Mouse (Mus musculus) neural tube, embryonic 11.5 days (tissue): ENCODE measurements around the gene Gsk3b. TPM values are rescaled to one million over a fixed set of nuclear protein-coding genes. Genes with fewer than 3 reads are reported as not detected.
"Not testable (repeated sequence)": the region's sequence is repeated elsewhere in the genome, so short reads cannot be mapped to it uniquely, and the experiment has no call there.

Source experiments
- ATAC-seq: fragments of 200-750 bp; cut with Nextera tagmentation; 2 replicates; pipeline ENCODE4 v1.8.0; 2017; ENCODE audit warnings: moderate number of reproducible peaks, mild to moderate bottlenecking, moderate TSS enrichment, moderate library complexity; ENCODE audit not compliant: insufficient read depth, low FRiP score, low TSS enrichment
- DNase-seq: peaks from one replicate; pipeline ENCODE4 v3.0.0-alpha.2; 2015; ENCODE audit warnings: low spot score
- H3K27ac ChIP-seq: fragments of 300-500 bp; sonication (generic); 2 replicates; pipeline ENCODE4 v1.5.1; 2014; ENCODE audit warnings: low read depth, mild to moderate bottlenecking, low read length
- H3K27me3 ChIP-seq: fragments of 300-500 bp; sonication (generic); 2 replicates; pipeline ENCODE4 v1.6.1; 2014; ENCODE audit warnings: mild to moderate bottlenecking, low read length, mixed read lengths; ENCODE audit not compliant: control insufficient read depth, insufficient read depth
- H3K36me3 ChIP-seq: fragments of 300-500 bp; sonication (generic); 2 replicates; pipeline ENCODE4 v1.6.1; 2014; ENCODE audit warnings: mild to moderate bottlenecking, low read length, moderate library complexity, mixed read lengths; ENCODE audit not compliant: control insufficient read depth, insufficient read depth
- H3K4me1 ChIP-seq: fragments of 300-500 bp; sonication (generic); 2 replicates; pipeline ENCODE4 v1.6.1; 2014; ENCODE audit warnings: low read length, mixed read lengths; ENCODE audit not compliant: control insufficient read depth, insufficient read depth
- H3K4me2 ChIP-seq: fragments of 300-500 bp; sonication (generic); 2 replicates; pipeline ENCODE4 v1.6.1; 2014; ENCODE audit warnings: low read depth, mild to moderate bottlenecking, moderate library complexity
- H3K4me3 ChIP-seq: fragments of 300-500 bp; sonication (generic); 2 replicates; pipeline ENCODE4 v1.5.1; 2014; ENCODE audit warnings: low read depth, low read length
- H3K9ac ChIP-seq: fragments of 300-500 bp; sonication (generic); 2 replicates; pipeline ENCODE4 v1.6.1; 2014; ENCODE audit warnings: mild to moderate bottlenecking, low read length
- H3K9me3 ChIP-seq: fragments of 300-500 bp; sonication (generic); 2 replicates; pipeline ENCODE4 v1.6.1; 2016; ENCODE audit warnings: low read length; ENCODE audit not compliant: control insufficient read depth
- WGBS: fragments of 180-500 bp; shearing (Covaris S2); extraction: QIAGEN DNeasy Blood & Tissue Kit; methylation state at CpG from one replicate; pipeline ENCODE4 v1.1.7; 2014; 5-methylcytosine and 5-hydroxymethylcytosine counted together
- polyA plus RNA-seq: library from polyadenylated mRNA; unstranded; fragments of >200 nt; fragmentation: Nextera tagmentation; extraction: Ambion mirVana; gene quantifications from 2 replicates; pipeline ENCODE4 v1.2.1, GENCODE M21; 2014

Gsk3b gene
- polyA plus RNA-seq, result 119 TPM in 2 replicates

DNA sequence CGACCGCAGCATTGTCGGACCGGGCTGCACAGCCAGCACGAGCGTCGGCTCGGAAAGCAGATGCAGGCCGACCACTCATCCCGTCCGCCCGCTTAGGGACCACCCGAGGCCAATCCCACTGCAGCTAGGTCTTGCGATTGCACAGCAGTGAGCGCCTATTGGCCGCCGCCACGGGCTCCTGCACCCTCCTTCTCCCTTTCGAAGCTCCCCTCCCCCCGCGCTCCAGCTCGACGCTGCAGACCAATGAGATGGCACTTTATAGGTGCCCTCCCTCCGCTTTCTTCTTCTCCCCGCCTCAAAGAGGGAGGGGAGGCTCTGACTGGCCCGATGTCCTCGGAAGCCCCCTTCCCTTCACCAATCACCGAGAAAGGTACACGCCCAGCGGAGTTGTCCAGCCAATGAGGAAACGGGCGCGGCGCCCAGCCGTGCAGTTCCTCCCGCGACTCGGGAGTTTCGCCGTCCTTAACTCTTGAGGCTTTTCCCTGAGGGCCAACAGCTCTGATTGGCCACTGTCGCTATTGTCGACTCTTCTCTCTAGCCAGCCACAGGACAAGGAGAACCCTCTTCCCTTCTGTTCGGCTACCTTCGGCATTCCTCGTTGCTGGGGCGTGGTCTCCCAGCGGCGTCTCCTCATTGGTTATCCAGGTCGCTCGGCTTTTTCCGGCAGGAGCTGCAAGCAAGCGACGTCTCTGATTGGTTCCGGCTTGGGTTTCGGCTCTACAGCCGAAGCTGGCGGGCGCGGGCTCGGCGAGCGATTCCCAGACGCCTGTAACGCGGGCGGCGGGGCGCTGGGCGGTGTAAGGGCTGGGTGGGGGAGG, at the start of gene Gsk3b:
Gene Gsk3b (plus strand): TSS at position 373 of the 818 bp plus-strand sequence.
- ATAC-seq, result peak; percentile 94
- Histone ChIP-seq H3K4me1 (peaks cover 9% of the 10 kb centered on the region), H3K36me3 (no peaks in the 10 kb centered on the region), H3K9ac (peak within 1 kb of the TSS; percentile 99), H3K4me3 (peak within 1 kb of the TSS; percentile 97), H3K27ac (peak within 1 kb of the TSS; percentile 100), H3K4me2 (peak within 1 kb of the TSS; percentile 89), H3K27me3 (no peaks in the 10 kb centered on the region), H3K9me3 (no peaks in the 10 kb centered on the region)
- under 1% methylated on average over 69 of the region's 69 CpGs for WGBS
- peak; percentile 99 for DNase-seq

DNA sequence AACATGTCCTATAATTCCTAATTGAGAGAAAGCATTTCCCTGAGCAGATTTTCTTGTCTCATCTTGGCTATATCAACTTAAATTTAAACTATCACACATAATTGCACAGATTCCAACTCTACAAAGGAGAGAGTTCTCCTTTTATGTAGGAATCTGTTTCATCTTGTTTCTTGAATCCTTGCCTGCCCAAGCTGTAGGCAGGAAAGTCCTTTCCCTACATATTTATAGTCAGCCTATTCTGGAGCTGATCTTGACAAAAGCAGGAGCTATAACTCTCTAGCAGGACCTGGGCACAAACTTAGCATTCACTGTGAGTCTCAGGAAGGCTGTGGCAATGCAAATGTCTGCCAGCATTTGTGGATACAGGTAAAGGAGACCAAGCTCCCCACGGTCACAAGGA, 46.6 kb upstream of the Gsk3b start:
- Histone ChIP-seq H3K9me3 (no peaks in the 10 kb centered on the region), H3K4me1 (no peaks in the 10 kb centered on the region), H3K36me3 (no peaks in the 10 kb centered on the region), H3K27me3 (no peaks in the 10 kb centered on the region), H3K27ac (no peak overlapping the region), H3K9ac (no peak overlapping the region), H3K4me2 (no peak overlapping the region), H3K4me3 (no peak overlapping the region)
- DNase-seq, result no peak
- ATAC-seq, result no peak
- 90% methylated on average over 1 of the region's 1 CpGs for WGBS

- WGBS, result 90% methylated on average over 5 of the region's 5 CpGs
- Histone ChIP-seq H3K9me3 (no peaks in the 10 kb centered on the region), H3K27me3 (no peaks in the 10 kb centered on the region), H3K36me3 (no peaks in the 10 kb centered on the region), H3K4me2 (no peak overlapping the region), H3K4me1 (no peaks in the 10 kb centered on the region), H3K4me3 (no peak overlapping the region), H3K9ac (no peak overlapping the region), H3K27ac (no peak overlapping the region)
- ATAC-seq, result no peak
- no peak for DNase-seq
Observed at GRCm38 (mm10) chr16:38044551-38044950, 44.2 kb upstream of the Gsk3b start.

- no peak for DNase-seq
- WGBS, result 82% methylated on average over 23 of the region's 23 CpGs
- no peak for ATAC-seq
- H3K9me3 ChIP-seq, result no peaks in the 10 kb centered on the region
- H3K27me3 ChIP-seq, result no peaks in the 10 kb centered on the region
- no peak overlapping the region for H3K9ac ChIP-seq
- H3K36me3 ChIP-seq, result no peaks in the 10 kb centered on the region
- H3K4me1 ChIP-seq, result no peaks in the 10 kb centered on the region
- no peak overlapping the region for H3K4me2 ChIP-seq
- H3K4me3 ChIP-seq, result no peak overlapping the region
- no peak overlapping the region for H3K27ac ChIP-seq
Observed at GRCm38 (mm10) chr16:38047781-38048558, 40.8 kb upstream of the Gsk3b start.

DNA sequence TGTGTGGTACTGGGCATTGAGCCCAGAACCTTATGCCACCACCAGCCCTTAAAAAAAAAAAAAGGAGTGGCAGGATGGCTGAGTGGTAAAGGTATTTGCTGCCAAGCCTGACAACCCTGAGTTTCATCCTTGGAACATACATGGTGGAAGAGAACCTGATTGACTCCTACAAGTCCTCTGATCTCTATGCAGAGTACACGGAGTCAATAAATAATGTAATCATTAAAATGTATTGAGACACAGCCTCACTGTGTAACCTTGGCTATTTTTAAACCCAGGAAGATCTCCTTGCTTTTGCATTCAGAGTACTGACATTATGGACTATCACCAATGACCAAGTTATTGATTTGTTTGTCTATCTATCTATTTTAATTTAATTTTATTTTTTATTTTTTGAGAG, 30.9 kb upstream of the Gsk3b start:
- 88% methylated on average over 1 of the region's 1 CpGs for WGBS
- no peaks in the 10 kb centered on the region for H3K27me3 ChIP-seq
- no peaks in the 10 kb centered on the region for H3K9me3 ChIP-seq
- ATAC-seq (no peak), DNase-seq (no peak)
- no peaks in the 10 kb centered on the region for H3K4me1 ChIP-seq
- no peak overlapping the region for H3K4me3 ChIP-seq
- H3K9ac ChIP-seq, result no peak overlapping the region
- no peaks in the 10 kb centered on the region for H3K36me3 ChIP-seq
- no peak overlapping the region for H3K27ac ChIP-seq
- no peak overlapping the region for H3K4me2 ChIP-seq

- H3K4me1 ChIP-seq, result no peaks in the 10 kb centered on the region
- H3K9me3 ChIP-seq, result no peaks in the 10 kb centered on the region
- H3K9ac ChIP-seq, result no peak overlapping the region
- H3K27me3 ChIP-seq, result no peaks in the 10 kb centered on the region
- H3K4me3 ChIP-seq, result no peak overlapping the region
- no peak overlapping the region for H3K4me2 ChIP-seq
- ATAC-seq (no peak), DNase-seq (no peak)
- H3K36me3 ChIP-seq, result no peaks in the 10 kb centered on the region
- 82% methylated on average over 3 of the region's 3 CpGs for WGBS
- H3K27ac ChIP-seq, result no peak overlapping the region
Observed at GRCm38 (mm10) chr16:38058836-38059235, 30.0 kb upstream of the Gsk3b start.

- no peaks in the 10 kb centered on the region for H3K27me3 ChIP-seq
- no peaks in the 10 kb centered on the region for H3K36me3 ChIP-seq
- no peaks in the 10 kb centered on the region for H3K9me3 ChIP-seq
- no peak for DNase-seq
- H3K4me3 ChIP-seq, result no peak overlapping the region
- ATAC-seq, result no peak
- no peak overlapping the region for H3K9ac ChIP-seq
- no peak overlapping the region for H3K27ac ChIP-seq
- no peak overlapping the region for H3K4me2 ChIP-seq
- no peaks in the 10 kb centered on the region for H3K4me1 ChIP-seq
- 80% methylated on average over 4 of the region's 4 CpGs for WGBS
Observed at GRCm38 (mm10) chr16:38059631-38060030, 29.2 kb upstream of the Gsk3b start.

DNA sequence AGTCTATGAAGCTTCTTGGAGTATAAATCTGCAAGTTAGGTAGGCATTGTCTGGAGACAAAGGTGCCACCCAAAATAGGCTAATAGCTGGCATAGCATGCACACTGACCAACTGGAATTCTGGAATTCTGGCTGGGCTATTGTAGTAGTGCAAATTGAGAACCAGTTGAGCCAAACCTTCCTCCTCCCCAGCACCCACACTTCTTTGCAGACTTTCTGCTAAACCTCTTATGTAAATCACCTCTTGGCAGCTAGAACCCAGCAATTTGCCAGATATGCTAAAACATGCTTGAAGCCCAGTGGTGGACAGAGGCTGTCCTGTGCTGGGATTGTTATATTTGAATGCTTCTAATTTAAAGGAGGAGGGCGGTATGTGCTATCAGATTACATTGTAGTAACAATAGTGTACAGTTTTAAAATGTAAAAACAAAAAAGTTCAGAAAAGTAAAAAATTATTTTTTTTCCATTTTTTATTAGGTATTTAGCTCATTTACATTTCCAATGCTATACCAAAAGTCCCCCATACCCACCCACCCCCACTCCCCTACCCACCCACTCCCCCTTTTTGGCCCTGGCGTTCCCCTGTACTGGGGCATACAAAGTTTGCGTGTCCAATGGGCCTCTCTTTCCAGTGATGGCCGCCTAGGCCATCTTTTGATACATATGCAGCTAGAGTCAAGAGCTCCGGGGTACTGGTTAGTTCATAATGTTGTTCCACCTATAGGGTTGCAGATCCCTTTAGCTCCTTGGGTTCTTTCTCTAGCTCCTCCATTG, 14.8 kb upstream of the Gsk3b start:
- H3K36me3 ChIP-seq, H3K4me1 ChIP-seq, H3K4me2 ChIP-seq, H3K4me3 ChIP-seq, ATAC-seq, H3K27ac ChIP-seq, H3K27me3 ChIP-seq, DNase-seq, H3K9ac ChIP-seq, H3K9me3 ChIP-seq: not testable (repeated sequence)
- 89% methylated on average over 1 of the region's 5 CpGs for WGBS
